Mouse (Mus musculus) activated CD4-positive, CD25-positive, alpha-beta regulatory T cell, adult 4 months (primary cell): ENCODE measurements at regions not wholly inside any gene's neighbourhood (a gene's known extent, or its start where the extent isn't known, plus 50 kb on each side); places are given as distances from the start of the nearest gene placed in this dataset.

Experiments used
- ATAC-seq: one replicate; pipeline ENCODE4 v1.8.0; 2017

DNA sequence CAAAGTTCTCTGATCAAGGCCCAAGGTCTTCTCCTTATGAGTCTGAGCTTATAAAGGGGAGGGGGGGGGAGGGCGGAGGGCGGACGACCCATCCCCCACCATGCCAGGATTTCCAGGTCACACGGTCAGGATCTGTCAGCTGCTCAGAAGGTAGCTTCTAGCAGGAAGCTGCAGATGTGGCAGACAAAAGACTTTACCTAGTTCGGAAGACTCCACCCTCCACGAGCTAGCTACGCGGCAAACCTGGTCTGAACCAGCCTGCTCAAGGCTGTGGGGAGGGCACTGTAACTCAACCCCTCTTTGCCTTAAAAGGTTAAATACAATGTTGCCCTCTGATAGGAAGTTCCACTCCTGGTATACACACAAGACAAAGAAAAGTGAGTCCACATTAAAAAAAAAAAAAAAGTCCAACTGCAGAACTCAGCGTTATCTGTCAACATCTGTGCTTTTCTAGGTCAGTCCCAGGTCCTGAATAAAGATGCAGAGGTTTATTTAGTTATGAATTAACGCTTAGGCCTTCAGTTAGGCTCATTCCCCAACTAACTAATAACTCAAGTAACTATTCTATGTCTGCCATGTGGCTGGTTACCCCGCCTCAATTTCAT is 108.7 kb downstream of the Rpl14 start:
- no peak for ATAC-seq

DNA sequence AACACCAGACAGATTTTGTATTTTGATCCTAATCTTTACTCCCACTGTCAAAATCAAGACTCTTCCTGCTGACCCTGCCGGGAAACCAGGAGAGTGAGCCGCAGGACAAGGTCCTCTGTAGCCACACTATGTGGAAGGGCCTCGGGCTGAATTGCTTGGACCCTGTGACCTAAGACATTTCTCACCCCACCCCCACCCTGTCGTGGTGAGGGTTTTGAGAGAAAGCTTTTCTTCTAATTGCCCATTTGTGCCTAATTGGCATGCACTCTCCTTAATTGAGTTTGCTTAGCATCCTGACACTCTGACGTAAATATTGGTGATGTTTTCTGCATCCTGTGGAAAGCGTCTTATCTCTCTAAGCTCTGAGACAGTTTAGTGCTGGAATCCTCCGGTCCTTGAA is 110.2 kb downstream of the Rpl14 start:
- ATAC-seq: no peak

DNA sequence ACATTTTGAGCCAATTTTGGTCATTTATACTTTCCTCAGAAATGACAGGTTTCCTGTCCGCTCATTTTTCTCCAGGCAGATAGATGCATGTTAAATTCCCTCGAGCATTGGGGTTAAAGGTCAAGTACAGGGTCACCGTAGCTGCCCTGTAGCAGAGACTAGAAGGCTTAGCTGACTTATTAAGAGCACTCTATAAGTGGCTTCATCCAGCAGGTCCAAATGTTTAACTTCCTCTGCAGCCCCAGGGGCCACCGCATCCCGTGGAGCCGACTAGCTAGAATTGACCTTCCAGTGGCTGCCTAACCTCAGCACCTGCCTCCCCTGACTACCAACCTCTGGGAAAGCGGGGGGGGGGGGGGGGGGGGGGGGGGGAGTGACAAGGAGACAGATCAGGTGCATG is 114.7 kb downstream of the Rpl14 start:
- no peak for ATAC-seq

DNA sequence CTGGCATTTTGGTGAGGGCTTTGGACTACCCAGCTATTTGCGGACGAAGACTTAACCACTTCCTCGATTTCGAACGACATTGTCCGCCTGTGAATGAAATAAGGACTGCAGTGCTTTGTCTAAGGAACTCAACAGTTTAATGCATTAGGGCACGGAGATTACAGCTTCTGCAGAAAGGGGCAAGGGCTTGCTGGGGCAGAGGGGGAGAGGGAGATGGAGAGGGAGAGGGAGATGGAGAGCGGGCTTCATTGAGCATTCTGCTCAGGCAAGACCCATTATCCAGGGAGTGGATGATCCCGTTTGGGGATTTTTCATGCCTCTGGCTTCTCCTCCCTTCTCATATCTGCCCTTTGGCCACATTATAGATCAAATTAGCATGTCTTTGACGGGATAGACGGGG is 117.8 kb downstream of the Rpl14 start:
- no peak for ATAC-seq

DNA sequence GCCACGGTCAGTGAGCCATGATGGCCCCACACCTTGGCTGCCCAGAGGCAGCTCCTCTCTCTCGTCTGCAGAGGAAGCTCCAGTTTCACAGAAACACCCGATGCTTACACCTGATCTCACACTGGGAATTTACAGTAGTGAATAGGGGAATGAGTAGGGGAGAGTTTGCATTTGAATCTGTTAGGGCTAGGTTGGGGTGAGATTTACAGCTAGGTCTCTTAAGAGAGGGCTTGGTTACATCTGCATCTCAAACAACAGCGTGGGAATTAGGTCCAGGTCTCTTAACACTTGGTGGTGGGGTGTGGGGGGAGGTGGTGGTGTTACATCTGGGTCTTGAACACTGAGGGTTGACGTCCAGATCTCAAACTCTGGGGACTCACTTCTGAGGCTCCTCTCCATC is 119.3 kb downstream of the Rpl14 start:
- ATAC-seq: no peak

DNA sequence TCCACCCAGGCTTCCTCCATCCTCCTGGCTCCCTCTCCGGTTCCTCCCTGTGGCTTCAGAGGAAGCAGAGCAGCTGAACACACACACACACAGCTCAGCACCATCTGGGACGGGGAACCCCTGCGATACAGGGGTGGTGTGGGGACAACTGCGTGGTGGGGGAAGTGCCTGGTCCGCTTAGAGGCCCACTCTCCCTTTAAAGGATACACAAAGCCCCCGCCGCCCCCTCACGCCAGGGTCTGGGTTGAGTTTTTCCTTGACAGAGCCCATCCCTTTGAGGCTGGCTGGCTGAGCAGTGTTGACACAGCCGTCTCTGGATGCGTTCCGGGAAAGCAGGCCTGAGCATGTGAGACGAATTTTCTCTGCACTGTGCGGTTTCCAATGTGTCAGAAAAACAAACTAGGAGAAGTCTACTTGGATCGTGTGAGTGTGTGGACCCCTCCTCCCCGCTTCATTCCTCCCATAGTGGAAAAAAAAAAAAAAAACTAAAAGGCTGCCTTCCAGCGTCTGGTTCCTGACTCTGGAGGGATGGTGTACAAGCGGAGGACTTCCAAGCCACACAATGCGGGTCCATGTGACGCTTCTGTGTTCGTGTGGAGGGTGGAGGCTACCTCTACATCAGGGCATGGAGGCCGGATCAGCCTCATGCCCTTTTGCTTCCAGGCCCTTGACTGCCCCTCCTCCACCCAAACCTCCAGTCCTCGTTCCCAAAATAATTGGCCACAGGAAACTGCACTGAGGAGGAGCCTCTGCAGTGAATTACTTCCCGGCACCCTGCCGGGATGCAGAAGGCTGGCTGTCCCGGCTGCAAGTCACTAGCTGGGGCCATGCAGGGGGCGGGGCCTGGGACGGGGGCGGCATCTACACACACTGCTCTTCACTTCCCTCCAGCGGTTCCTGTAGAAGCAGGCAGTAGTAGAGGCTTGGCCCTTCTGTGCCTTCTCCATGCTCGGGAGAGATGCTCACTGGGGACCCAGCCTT is 120.0 kb downstream of the Rpl14 start:
- peak; percentile 86 for ATAC-seq

DNA sequence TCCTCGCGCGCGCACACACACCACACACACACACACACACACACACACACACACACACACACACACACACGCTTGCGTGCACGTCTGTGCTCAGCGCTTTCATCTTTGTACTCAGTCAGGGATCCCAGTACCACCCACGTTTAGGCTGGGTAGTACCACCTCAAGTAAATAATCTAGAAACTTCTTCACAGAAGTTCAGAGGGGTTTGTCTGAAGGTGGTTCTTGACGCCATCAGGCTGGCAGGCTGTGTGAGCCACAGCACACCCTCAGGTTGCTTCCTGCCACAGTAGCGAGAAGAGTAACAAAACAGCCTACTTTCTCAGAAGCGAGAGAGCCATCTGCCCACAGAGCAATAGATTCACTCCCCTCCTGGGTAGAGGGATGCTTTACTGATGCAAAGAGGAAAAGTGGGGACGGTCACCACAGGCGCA is 120.7 kb downstream of the Rpl14 start:
- ATAC-seq: peak; percentile 77

DNA sequence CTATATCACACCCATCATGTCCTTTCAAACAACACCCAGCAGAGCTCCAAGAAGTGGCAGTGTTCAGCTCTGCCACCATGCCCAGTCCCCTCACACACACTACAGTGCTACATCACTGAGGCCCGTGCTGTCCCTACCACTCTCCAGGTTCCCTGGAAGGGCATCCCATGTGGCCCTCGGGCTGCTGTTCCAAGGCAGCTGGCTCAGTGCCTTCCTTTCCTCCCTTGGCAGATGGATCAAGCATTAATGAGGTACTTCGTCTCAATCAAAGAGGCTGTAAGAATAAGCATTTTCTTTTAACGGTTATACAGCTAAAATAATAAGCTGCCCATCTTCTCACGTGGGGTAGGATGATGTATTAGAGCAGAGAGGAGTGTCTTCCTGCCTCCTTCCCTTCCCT is 123.2 kb downstream of the Rpl14 start:
- no peak for ATAC-seq

DNA sequence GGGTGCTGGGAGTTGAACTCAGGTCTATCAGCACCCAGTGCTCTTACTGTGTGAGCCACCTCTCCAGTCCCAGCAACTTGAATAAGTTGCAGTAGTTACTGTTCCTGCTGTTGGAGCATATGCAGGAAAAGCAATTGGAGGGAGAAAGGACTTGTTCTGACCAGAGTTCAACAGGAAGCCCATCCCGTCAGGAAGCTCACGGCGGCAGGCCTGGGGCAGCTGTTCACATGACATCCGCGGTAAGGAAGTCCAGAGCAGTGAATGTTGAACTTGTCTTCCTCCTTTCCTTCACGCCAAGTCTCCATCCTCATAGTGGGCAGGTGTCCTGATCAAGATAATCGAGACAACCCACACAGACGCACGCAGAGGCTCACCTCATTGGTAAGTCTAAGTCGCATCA is 124.7 kb downstream of the Rpl14 start:
- no peak for ATAC-seq

DNA sequence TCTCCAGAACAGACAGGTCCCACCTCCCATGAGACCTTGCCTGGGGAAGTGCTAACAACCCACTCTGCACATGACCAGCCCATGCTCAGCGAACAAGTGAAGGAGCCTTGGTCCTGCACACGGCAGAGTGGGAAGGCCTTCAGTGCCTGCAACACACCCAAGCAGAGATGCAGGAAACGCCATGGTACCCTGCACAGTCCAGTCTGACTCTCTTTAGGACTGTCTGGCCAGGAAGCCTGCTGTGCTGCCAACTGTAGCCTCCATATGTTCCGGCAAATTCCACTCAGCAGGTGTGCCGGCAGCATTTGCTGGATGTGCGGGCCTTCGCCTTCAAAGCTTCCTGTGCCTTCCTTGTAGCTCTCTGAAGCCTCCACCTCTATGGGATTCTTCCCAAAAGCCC is 126.5 kb downstream of the Rpl14 start:
- ATAC-seq: no peak

DNA sequence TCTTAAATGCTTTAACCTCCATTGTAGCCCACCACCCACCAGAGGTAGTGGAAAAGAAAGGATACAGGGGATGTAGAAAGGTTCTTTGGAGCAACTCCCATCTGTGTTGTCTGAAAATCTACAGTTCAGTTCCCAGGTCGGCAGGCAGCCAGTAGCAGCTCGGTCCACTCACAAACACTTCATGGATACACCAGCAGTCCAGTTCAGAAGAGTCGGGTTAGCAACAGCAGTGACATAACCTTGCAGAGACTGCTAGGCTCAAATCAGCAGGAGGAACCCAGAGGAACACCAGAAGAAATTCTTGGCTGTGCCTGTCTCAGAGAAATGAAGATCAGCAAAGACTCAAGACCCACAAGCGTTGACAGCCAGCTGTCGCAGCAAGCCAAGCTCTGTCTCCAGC is 128.5 kb downstream of the Rpl14 start:
- ATAC-seq: no peak

DNA sequence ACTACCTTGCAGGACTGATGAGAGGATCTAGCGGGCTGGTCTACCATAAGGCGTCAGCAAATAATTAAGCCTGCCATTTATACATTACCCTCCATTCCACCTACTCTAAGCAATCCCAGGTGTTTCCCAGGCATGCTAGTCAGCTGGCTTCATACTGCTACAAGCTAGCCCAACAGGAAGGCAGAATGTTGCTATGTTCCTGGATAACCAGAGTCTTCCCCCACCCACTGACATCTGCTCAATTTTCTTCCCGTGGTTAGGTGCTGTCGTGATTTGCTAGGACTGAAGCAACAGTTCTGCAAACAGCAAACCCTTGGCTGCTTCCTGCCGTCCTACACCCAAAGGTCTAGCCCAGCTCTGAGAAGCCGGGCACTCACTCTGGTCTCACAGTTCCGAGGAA is 131.6 kb downstream of the Rpl14 start:
- no peak for ATAC-seq

DNA sequence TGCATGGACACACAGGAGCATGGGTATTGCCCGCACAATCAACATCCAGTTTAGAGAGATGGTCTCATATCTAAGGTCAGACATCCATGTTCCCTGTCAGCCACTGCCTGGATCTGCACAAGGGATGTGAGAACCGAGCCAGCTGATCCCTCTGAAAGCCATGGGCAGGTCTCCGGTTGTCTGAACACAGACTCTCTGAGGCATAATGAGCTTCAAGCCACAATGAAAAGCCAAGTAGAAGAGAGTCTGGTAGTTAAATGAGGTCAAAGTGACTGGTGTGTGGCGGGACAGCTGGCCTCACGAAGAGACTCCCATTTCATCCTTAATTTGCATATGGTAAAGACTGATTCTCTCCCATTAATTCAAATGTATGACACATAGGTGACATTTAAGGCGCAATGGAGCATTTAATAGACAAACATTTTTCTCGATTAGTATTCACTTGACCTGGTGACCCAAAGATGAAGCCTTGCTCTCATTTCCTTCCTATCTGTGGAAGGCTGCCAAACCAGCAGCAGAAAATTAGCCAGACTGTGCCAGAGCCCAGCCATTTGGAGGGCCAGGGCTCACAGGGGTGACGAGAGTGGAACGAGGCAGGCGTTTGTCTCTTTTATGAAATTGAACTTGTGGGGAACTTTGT is 132.2 kb downstream of the Rpl14 start:
- no peak for ATAC-seq

DNA sequence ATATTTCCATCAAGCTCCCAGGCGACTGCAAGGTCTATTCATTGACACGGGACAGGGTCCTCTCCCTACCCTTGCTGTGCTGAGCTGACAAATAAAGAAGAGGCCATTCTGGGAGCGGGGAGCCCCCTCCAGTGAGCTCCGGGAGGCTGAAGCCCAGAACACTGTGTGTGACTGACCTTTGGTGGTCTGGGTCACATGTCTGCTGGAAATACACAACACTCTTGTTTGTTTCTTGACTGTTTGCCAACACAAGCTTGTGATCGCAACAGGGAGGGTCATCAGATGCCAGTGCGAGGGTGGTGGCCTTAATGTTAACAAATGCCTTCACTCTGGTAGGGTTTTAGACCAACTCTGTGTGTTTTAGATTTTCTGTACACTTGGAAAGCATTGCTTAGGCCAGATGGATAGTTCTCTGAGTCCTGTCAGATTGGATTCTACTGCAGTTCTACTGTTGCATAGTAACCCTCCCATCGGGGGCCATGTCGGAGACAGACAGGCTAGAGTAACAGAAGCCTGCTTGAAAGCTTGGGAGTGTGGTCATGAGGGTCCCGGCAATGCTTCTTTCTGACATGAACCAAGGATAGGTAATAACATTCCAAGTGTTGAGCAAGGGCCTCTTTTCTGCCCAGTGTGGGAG is 135.4 kb downstream of the Rpl14 start:
- ATAC-seq: no peak

DNA sequence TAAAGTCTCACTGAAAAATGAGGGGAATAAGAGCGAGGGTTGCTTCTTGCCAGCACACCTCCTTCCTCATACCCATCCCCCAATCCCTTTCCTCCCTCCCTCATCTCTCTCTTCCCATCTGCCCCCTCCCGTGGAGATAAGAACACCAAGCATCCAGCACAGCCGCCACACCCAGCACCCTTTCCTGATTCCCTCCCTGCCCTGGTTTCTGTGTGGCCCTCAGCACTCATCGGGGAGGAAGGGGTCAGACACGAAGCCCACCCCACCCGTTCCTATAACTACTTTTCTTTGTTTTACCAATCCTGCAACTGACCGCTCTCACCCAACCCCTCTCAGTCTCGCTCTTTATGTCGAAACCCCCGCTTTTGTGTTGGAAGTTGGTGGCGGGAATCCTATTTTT is 137.3 kb downstream of the Rpl14 start:
- ATAC-seq: no peak

DNA sequence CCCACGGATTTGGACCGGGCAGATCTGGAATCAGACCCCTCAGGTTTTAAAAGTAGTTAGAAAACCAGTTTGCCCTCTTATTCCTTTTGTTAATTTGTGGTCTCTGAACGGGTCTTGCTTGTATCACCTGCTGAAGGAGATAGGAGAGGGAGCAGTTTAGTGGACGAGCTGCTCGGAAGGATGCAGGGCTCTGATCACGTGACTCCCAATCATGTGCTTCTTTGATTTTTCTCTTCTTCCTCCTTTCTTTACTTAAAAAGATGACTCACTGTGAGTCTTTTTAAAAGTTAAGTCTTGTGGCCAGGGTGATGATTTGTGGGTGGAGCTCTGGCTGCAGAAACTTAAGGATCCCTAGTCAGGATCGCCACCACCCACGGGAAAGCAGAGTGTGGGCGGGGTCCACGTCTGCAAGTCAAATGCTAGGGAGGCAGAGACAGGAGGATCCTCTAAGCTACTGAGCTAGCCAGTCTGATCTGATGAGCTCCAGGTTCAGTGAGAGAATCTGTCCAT is 138.0 kb downstream of the Rpl14 start:
- ATAC-seq: no peak

DNA sequence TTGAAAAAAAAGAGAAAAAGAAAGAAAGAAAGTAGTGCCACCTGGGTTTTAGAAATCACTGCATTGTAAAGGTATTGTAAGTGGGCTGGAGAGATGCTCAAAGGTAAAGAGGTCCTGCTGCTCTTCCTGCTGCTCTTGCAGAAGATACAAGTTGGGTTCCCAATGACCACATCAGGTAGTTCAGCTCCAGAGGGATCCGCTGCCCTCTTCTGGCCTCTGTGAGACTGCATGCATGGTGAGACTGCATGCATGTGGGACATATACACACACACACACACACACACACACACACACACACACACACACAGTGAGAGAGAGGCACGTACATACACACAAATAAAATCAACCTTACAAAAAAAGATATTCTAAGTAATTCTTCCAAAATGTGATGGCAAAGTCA is 141.7 kb downstream of the Rpl14 start:
- ATAC-seq: no peak

DNA sequence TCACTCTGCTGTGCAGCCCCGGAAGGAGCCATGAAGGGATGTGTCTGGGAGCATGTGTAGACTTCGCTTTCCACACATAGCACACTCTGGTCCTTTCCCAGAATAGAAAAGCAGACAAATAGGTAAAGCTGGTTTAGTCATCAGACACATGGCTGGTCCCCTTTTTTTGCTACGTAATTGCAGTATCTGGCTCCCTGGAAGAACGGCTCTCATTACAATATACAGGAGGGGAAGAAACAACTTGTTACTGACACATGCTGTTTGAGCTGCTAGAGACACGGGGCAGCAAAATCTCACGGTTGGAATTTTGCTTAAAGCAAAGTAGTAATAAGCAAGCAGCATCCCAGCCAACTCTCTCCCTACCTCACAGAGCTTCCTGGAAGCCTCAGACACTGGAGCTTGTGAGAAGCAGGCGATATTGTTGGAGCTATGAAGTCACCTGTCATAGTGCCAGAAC is 144.4 kb downstream of the Rpl14 start:
- no peak for ATAC-seq

DNA sequence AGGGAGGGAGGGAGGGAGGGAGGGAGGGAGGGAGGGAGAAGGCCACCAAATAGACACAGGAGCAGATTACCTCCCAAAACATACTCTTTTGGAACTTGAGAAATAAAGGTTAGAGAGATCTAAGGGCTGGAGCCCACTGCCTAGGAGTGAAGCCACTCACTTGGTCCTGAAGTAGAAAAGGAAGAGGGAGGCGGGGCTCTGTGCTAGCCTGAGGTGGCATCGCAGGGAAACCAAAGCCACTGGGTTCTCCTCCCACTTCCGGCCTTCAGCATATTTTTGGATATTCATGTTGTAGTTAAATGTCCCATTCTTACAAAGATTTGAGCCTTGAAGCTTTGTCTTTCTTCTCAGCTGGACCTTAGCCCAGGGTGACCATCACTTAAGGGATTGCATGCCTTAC is 147.6 kb downstream of the Rpl14 start:
- ATAC-seq: no peak

DNA sequence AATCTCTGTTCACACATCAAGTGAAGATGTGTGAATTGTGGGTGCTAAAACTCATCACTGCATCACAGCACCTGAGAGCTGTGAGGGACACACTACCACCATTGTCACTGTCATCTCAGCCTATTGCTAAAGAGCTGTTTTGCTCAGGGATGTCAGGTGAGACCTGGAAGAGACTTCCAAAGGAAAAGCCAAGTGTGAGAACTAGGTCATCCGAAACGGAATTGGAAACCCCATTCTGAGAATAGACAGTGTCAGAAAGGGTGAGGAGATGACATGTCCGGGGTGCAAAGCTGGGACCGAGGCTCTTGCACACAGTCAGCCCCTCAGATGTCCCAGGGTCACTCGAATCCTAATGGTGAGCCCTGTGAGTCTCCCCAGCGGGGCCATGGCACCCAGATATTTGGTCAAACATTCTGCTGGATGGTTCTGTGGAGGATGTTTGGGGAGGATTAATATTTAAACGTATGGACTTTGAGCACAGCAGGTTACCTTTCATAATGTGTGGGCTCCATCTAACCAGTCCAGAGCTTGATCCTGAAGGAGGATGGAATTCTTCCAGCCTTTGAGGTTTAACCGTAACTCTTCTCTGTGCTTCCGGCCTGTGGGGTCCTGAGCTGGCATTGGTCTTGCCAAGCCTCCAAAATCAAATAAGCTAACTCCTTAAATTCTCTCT is 150.3 kb downstream of the Rpl14 start:
- ATAC-seq: no peak

DNA sequence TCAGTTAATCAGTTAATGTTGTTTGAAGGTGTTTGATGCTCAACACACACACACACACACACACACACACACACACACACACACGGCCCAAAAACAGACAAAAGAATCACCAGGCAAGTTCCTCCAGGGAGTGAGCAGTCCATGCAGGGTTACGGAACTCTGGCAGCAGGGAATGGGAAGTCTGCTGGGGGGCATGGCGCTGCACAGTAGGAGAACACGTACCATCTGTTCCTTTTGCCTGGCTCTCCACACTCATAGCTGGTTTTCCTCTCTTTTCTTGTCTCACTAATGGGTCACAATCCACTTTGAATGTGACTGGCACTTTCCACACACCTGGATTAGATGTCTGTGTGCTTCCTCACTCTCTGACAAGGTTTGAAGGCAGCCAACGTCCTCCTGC is 151.8 kb downstream of the Rpl14 start:
- no peak for ATAC-seq

DNA sequence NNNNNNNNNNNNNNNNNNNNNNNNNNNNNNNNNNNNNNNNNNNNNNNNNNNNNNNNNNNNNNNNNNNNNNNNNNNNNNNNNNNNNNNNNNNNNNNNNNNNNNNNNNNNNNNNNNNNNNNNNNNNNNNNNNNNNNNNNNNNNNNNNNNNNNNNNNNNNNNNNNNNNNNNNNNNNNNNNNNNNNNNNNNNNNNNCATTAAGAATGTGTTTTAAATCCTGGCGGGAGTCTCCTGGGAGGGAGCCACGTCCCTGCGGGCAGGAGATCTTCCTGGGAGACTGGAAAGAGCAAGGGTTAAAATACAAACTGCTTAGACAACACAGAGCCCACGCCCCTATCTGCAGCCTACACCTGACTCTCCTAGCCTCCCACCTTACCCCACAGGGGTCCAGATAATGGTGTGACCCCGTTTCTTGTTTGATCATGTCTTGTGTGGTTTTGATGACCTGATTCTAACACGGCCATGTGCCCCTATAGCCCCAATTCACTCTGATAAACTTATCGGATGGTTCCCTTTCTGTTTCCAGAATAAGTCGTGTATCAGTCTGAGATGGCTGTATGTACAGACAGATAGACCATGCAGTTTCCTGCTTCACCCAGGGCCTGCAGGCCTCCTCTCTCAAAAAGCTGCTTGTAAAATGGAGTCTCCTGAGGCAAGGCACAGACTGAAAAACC is 160.8 kb downstream of the Rpl14 start:
- no peak for ATAC-seq
